ENCODE assay signal across 7 mouse cellular contexts in the genomic region with DNA sequence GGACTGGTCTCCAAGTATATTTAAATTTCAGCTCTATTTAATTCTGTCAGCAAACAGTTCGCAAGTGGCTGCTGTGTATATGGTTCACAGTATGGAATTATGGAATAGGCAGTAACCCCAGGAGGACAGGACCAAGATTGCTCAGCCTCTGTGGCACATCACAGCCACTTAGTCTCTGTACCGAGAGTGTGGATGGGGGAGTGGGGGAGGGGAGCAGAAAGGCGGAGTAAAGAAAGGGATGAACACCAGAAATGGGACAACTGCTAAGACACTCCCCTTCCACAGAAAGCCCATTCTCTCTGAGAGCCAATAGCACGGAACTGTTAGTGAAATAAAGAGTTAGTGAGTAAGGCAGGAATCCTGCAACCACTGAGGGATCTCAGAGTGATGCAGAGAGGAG.
DNase-seq lines count a peak whose midpoint lies in the region; ATAC-seq and TF ChIP-seq lines count a peak whose summit lies in the region.

No protein-coding gene starts in this region.

- no peaks in the 10 kb centered on the region for H3K36me3 ChIP-seq in intestine, embryonic 16.5 days (ENCODE audit: control insufficient read depth, insufficient read depth, low read length)
- 0 out of 2 replicates have a peak, but pooled peaks cover 4% of the 10 kb centered on the region for H3K36me3 ChIP-seq in intestine, postnatal 0 days (ENCODE audit: control insufficient read depth, insufficient read depth)
- H3K36me3 ChIP-seq in embryonic facial prominence, embryonic 12.5 days: 0 out of 2 replicates have a peak, but pooled peaks cover 3% of the 10 kb centered on the region
- H3K36me3 ChIP-seq in hindbrain, embryonic 13.5 days: peaks cover 25% of the 10 kb centered on the region

- 0 out of 2 replicates have a peak overlapping the region, but pooled peaks have one; percentile 17 for H3K27ac ChIP-seq in intestine, embryonic 16.5 days (ENCODE audit: low read length)
- no peak overlapping the region for H3K27ac ChIP-seq in intestine, postnatal 0 days (ENCODE audit: low read depth, low read length)
- peak overlapping the region; percentile 32; the same call in 1 of the 2 replicates for H3K27ac ChIP-seq in embryonic facial prominence, embryonic 12.5 days
- H3K27ac ChIP-seq in hindbrain, embryonic 13.5 days: peak overlapping the region; percentile 60

- no peak for ATAC-seq in intestine, embryonic 16.5 days
- ATAC-seq in intestine, postnatal 0 days: no peak
- ATAC-seq in embryonic facial prominence, embryonic 12.5 days (ENCODE audit: insufficient number of reproducible peaks, insufficient read depth, low FRiP score, low TSS enrichment): no peak
- 0 out of 2 replicates have a peak, but pooled peaks have one; percentile 50 for ATAC-seq in hindbrain, embryonic 13.5 days (ENCODE audit: low FRiP score)

- H3K4me3 ChIP-seq in intestine, embryonic 16.5 days (ENCODE audit: low read length): no peak overlapping the region
- H3K4me3 ChIP-seq in intestine, postnatal 0 days (ENCODE audit: low read depth, low read length): no peak overlapping the region
- H3K4me3 ChIP-seq in embryonic facial prominence, embryonic 12.5 days: no peak overlapping the region
- no peak overlapping the region for H3K4me3 ChIP-seq in hindbrain, embryonic 13.5 days

- WGBS in intestine, embryonic 16.5 days: 48% methylated on average over 4 of the region's 4 CpGs
- WGBS in intestine, postnatal 0 days: 51% methylated on average over 4 of the region's 4 CpGs
- 45% methylated on average over 4 of the region's 4 CpGs for WGBS in embryonic facial prominence, embryonic 12.5 days
- WGBS in hindbrain, embryonic 13.5 days: 42% methylated on average over 4 of the region's 4 CpGs

- no peaks in the 10 kb centered on the region for H3K27me3 ChIP-seq in intestine, embryonic 16.5 days (replicated peaks; ENCODE audit: control insufficient read depth, insufficient read depth, low read length)
- H3K27me3 ChIP-seq in intestine, postnatal 0 days (replicated peaks; ENCODE audit: control insufficient read depth, insufficient read depth, low read length): no peaks in the 10 kb centered on the region
- H3K27me3 ChIP-seq in embryonic facial prominence, embryonic 12.5 days: no peaks in the 10 kb centered on the region
- H3K27me3 ChIP-seq in hindbrain, embryonic 13.5 days: no peaks in the 10 kb centered on the region

- no peak overlapping the region for H3K9ac ChIP-seq in intestine, embryonic 16.5 days (ENCODE audit: low read depth, low read length)
- no peak overlapping the region for H3K9ac ChIP-seq in intestine, postnatal 0 days (ENCODE audit: low read depth, low read length)
- H3K9ac ChIP-seq in embryonic facial prominence, embryonic 12.5 days: no peak overlapping the region
- H3K9ac ChIP-seq in hindbrain, embryonic 13.5 days: peak overlapping the region; percentile 53; the same call in 1 of the 2 replicates

- TF ChIP-seq CTCF in intestine, postnatal 0 days (IDR thresholded peaks at IDR 0.05; ENCODE audit: low read depth): no peak

- peaks cover 19% of the 10 kb centered on the region for H3K4me1 ChIP-seq in intestine, embryonic 16.5 days (ENCODE audit: control insufficient read depth, insufficient read depth, low read length)
- H3K4me1 ChIP-seq in intestine, postnatal 0 days (replicated peaks; ENCODE audit: control insufficient read depth, insufficient read depth, low read length): 0 out of 2 replicates have a peak, but pooled peaks cover 6% of the 10 kb centered on the region
- peaks cover 25% of the 10 kb centered on the region for H3K4me1 ChIP-seq in embryonic facial prominence, embryonic 12.5 days
- peaks cover 41% of the 10 kb centered on the region for H3K4me1 ChIP-seq in hindbrain, embryonic 13.5 days (replicated peaks)

- H3K9me3 ChIP-seq in intestine, embryonic 16.5 days (ENCODE audit: control insufficient read depth, low read length): no peaks in the 10 kb centered on the region
- no peaks in the 10 kb centered on the region for H3K9me3 ChIP-seq in intestine, postnatal 0 days (ENCODE audit: control insufficient read depth)
- H3K9me3 ChIP-seq in embryonic facial prominence, embryonic 12.5 days: no peaks in the 10 kb centered on the region
- H3K9me3 ChIP-seq in hindbrain, embryonic 13.5 days: no peaks in the 10 kb centered on the region

- DNase-seq in ES-CJ7 (ENCODE audit: low read depth, low spot score): peak; percentile 50
- DNase-seq in gastrocnemius, postnatal 4 days (ENCODE audit: low spot score in 2 of 2): no peak
- DNase-seq in cerebellum, postnatal 36 days: no peak

- no peak overlapping the region for H3K4me2 ChIP-seq in intestine, embryonic 16.5 days (ENCODE audit: low read depth, low read length)
- no peak overlapping the region for H3K4me2 ChIP-seq in intestine, postnatal 0 days (replicated peaks; ENCODE audit: low read depth)
- no peak overlapping the region for H3K4me2 ChIP-seq in embryonic facial prominence, embryonic 12.5 days (replicated peaks)
- H3K4me2 ChIP-seq in hindbrain, embryonic 13.5 days: no peak overlapping the region
